In the genomic region with DNA sequence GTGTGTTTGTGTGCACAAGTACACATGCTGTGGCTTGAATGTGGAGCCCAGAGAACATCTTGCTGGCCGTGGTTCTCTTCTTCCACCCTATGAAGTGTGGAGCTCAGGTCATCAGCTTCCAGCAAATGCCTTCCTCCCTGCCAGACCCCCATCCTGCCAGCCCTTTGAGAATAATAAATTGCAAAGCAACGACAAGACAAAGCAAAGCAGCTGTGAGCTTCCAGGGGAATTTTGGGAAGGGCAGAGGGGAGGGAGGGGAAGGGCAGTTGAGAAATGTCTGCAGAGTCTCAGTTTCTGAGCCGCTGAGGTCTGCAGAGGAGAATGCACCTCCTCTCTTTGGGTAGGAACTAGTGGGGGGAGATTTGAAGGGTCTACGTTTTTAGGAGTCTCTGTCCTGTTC, we compare ENCODE assay signal across 17 mouse cellular contexts. TPM values are rescaled to one million over a fixed set of nuclear protein-coding genes. Genes with fewer than 3 reads are reported as not detected.
DNase-seq lines count a peak whose midpoint lies in the region; ATAC-seq and TF ChIP-seq lines count a peak whose summit lies in the region.
"Had no signal": no experiment of that assay in that cellular context is flagged by ENCODE, and none has a peak within 500 bp of the region (broad histone marks: within the 10 kb centered on the region; RNA-seq: fewer than 3 reads in every experiment).

No protein-coding gene starts in this region.

- WGBS in kidney, postnatal 0 days: 10% methylated on average over 4 of the region's 4 CpGs
- 40% methylated on average over 4 of the region's 4 CpGs for WGBS in embryonic facial prominence, embryonic 11.5 days
- 17% methylated on average over 4 of the region's 4 CpGs for WGBS in neural tube, embryonic 12.5 days

- ATAC-seq in kidney, postnatal 0 days (replicated peaks; ENCODE audit: low FRiP score, low read depth): no peak
- no peak for ATAC-seq in embryonic facial prominence, embryonic 11.5 days (replicated peaks; ENCODE audit: insufficient number of reproducible peaks, low FRiP score, low TSS enrichment, low read depth)
- ATAC-seq in neural tube, embryonic 12.5 days (ENCODE audit: low FRiP score, low read depth): peak; percentile 37; the same call in 1 of the 2 replicates
- ATAC-seq: hindbrain, embryonic 16.5 days; lung, postnatal 0 days had no signal

- DNase-seq in kidney, postnatal 0 days (ENCODE audit: low spot score): peak; percentile 42
- no peak for DNase-seq in kidney, postnatal 25 days
- peak; percentile 64 for DNase-seq in embryo, embryonic 10.5 days (ENCODE audit: low spot score)
- peak; percentile 33 for DNase-seq in embryonic facial prominence, embryonic 11.5 days (ENCODE audit: low spot score)
- no peak for DNase-seq in spleen, adult 18-20 months
- no peak for DNase-seq in cerebellum, postnatal 36 days
- DNase-seq: cerebellum, adult 9-11 months; kidney, adult 8-10 months; thymus, adult 2 months had no signal

- H3K36me3 ChIP-seq in kidney, postnatal 0 days (ENCODE audit: insufficient read depth, low read length): no peaks in the 10 kb centered on the region
- no peaks in the 10 kb centered on the region for H3K36me3 ChIP-seq in embryonic facial prominence, embryonic 11.5 days (replicated peaks; ENCODE audit: control insufficient read depth, insufficient read depth, low read depth, low read length)
- no peaks in the 10 kb centered on the region for H3K36me3 ChIP-seq in neural tube, embryonic 12.5 days

- H3K27ac ChIP-seq in kidney, postnatal 0 days: no peak overlapping the region
- H3K27ac ChIP-seq in embryonic facial prominence, embryonic 11.5 days (replicated peaks; ENCODE audit: low read depth, low read length): no peak overlapping the region
- H3K27ac ChIP-seq in neural tube, embryonic 12.5 days: no peak overlapping the region
- H3K27ac ChIP-seq: heart, adult 2 months; layer of hippocampus, adult 2 months had no signal

- no peak overlapping the region for H3K4me3 ChIP-seq in kidney, postnatal 0 days (replicated peaks; ENCODE audit: low read depth, low read length)
- no peak overlapping the region for H3K4me3 ChIP-seq in embryonic facial prominence, embryonic 11.5 days (ENCODE audit: low read depth, low read length)
- H3K4me3 ChIP-seq in neural tube, embryonic 12.5 days: no peak overlapping the region
- H3K4me3 ChIP-seq: heart, adult 2 months; layer of hippocampus, adult 2 months; myocyte had no signal

- H3K9ac ChIP-seq in kidney, postnatal 0 days (ENCODE audit: low read depth, low read length): no peak overlapping the region
- H3K9ac ChIP-seq in embryonic facial prominence, embryonic 11.5 days (replicated peaks; ENCODE audit: low read length): no peak overlapping the region
- H3K9ac ChIP-seq in neural tube, embryonic 12.5 days: no peak overlapping the region

- H3K4me2 ChIP-seq in kidney, postnatal 0 days (ENCODE audit: low read length): no peak overlapping the region
- no peak overlapping the region for H3K4me2 ChIP-seq in embryonic facial prominence, embryonic 11.5 days (ENCODE audit: low read depth, low read length)
- H3K4me2 ChIP-seq in neural tube, embryonic 12.5 days (replicated peaks): no peak overlapping the region
- H3K4me2 ChIP-seq: midbrain, embryonic 11.5 days had no signal

- no peak for TF ChIP-seq CTCF in kidney, postnatal 0 days (IDR thresholded peaks at IDR 0.05; ENCODE audit: low read depth)

- H3K9me3 ChIP-seq in kidney, postnatal 0 days (replicated peaks; ENCODE audit: low read length): no peaks in the 10 kb centered on the region
- no peaks in the 10 kb centered on the region; the same call in 1 of the 2 replicates for H3K9me3 ChIP-seq in embryonic facial prominence, embryonic 11.5 days (replicated peaks; ENCODE audit: control insufficient read depth, low read length)
- H3K9me3 ChIP-seq in neural tube, embryonic 12.5 days: no peaks in the 10 kb centered on the region

- H3K27me3 ChIP-seq in kidney, postnatal 0 days (ENCODE audit: insufficient read depth, low read length): no peaks in the 10 kb centered on the region
- no peaks in the 10 kb centered on the region for H3K27me3 ChIP-seq in embryonic facial prominence, embryonic 11.5 days (ENCODE audit: control insufficient read depth, insufficient read depth, low read length)
- no peaks in the 10 kb centered on the region for H3K27me3 ChIP-seq in neural tube, embryonic 12.5 days (replicated peaks)
- H3K27me3 ChIP-seq: CH12.LX had no signal

- H3K4me1 ChIP-seq in kidney, postnatal 0 days (replicated peaks; ENCODE audit: insufficient read depth, low read length): no peaks in the 10 kb centered on the region
- no peaks in the 10 kb centered on the region for H3K4me1 ChIP-seq in embryonic facial prominence, embryonic 11.5 days (ENCODE audit: control insufficient read depth, insufficient read depth, low read length)
- H3K4me1 ChIP-seq in neural tube, embryonic 12.5 days: peaks cover 9% of the 10 kb centered on the region

RNA-seq across cellular contexts. Expression of a gene that starts 53.0 kb away (rescaled TPM):
- polyA plus RNA-seq in kidney, postnatal 0 days (2015; fragmentation: Nextera tagmentation; extraction: Ambion mirVana): 15.1 and 16.4 TPM in 2 replicates
- polyA plus RNA-seq in embryonic facial prominence, embryonic 11.5 days (2014; fragmentation: Nextera tagmentation; extraction: Ambion mirVana): 33.1 and 35.5 TPM in 2 replicates
- 23.9 and 25.2 TPM in 2 replicates for polyA plus RNA-seq in neural tube, embryonic 12.5 days (2016; fragmentation: Nextera tagmentation; extraction: Ambion mirVana)

Comparison
In these comparisons a context has a peak if more than half of its experiments do, and no peak if none do; other contexts are left out.
1. DNase-seq: peak in kidney, postnatal 0 days (single experiment), embryo, embryonic 10.5 days (single experiment) and embryonic facial prominence, embryonic 11.5 days (single experiment); none in kidney, postnatal 25 days (0 of 2), spleen, adult 18-20 months (0 of 2) and cerebellum, postnatal 36 days (0 of 2).